Mouse (Mus musculus) MEL (cell line): ENCODE data around the gene Rbm18.

ENCODE experiments used
- CTCF ChIP-seq, 3 experiments: IDR thresholded peaks in 2 of 3; conservative IDR thresholded peaks in 1 of 3; 2 replicates each; pipeline ENCODE4 v1.5.1; 2011 to 2012; ENCODE audit warnings: low read length in 3 of 3, low read depth in 2 of 3, mild to moderate bottlenecking in 2 of 3, improper control_type of control experiment in 1 of 3, inconsistent platforms in 1 of 3, mixed read lengths in 1 of 3, moderate library complexity in 1 of 3; ENCODE audit not compliant: control insufficient read depth in 1 of 3, insufficient read depth in 1 of 3, poor library complexity in 1 of 3, severe bottlenecking in 1 of 3
- E2F4 ChIP-seq: IDR thresholded peaks from 2 replicates; pipeline ENCODE4 v1.6.1; 2011; ENCODE audit warnings: low read depth, low read length, improper control_type of control experiment, borderline replicate concordance
- POLR2A ChIP-seq, 2 experiments: IDR thresholded peaks; 2 replicates each; pipeline ENCODE4 v1.6.1; 2011 to 2012; ENCODE audit warnings: low read length in 2 of 2, mild to moderate bottlenecking in 2 of 2, control low read depth in 1 of 2, improper control_type of control experiment in 1 of 2, low read depth in 1 of 2, moderate library complexity in 1 of 2; ENCODE audit not compliant: control insufficient read depth in 1 of 2, insufficient read depth in 1 of 2, poor library complexity in 1 of 2
- SIN3A ChIP-seq: IDR thresholded peaks from 2 replicates; pipeline ENCODE4 v1.6.1; 2012; ENCODE audit warnings: low read length, improper control_type of control experiment, inconsistent platforms
- USF2 ChIP-seq, 2 experiments: IDR thresholded peaks; 2 replicates each; pipeline ENCODE4 v1.6.1; 2011 to 2012; ENCODE audit warnings: improper control_type of control experiment in 2 of 2, low read length in 2 of 2, borderline replicate concordance in 1 of 2, inconsistent platforms in 1 of 2, low read depth in 1 of 2, mild to moderate bottlenecking in 1 of 2; ENCODE audit not compliant: insufficient read depth in 1 of 2
- ZC3H11A ChIP-seq: IDR thresholded peaks from 2 replicates; pipeline ENCODE4 v1.6.1; 2012; ENCODE audit warnings: low read depth, mild to moderate bottlenecking, inconsistent platforms, low read length, improper control_type of control experiment
- ZMIZ1 ChIP-seq: IDR thresholded peaks from 2 replicates; pipeline ENCODE4 v1.6.1; 2012; ENCODE audit warnings: low read depth, mild to moderate bottlenecking, inconsistent platforms, low read length, improper control_type of control experiment, moderate library complexity

GRCm38 (mm10) chr2:36093914-36094475 lies 42.6 kb downstream of the Rbm18 start:
- no peak for TF ChIP-seq ZC3H11A
- no peak for TF ChIP-seq POLR2A (IDR thresholded peaks at IDR 0.05; ENCODE audit: control insufficient read depth in 1 of 2, insufficient read depth in 1 of 2, low read depth in 1 of 2, low read length in 2 of 2, poor library complexity in 1 of 2)
- TF ChIP-seq SIN3A, result no peak
- TF ChIP-seq CTCF (IDR thresholded peaks at IDR 0.05 in 2 of 3, conservative IDR thresholded peaks at IDR 0.05 in 1 of 3; ENCODE audit: control insufficient read depth in 1 of 3, insufficient read depth in 1 of 3, low read depth in 2 of 3, low read length in 3 of 3, poor library complexity in 1 of 3, severe bottlenecking in 1 of 3), result no peak
- TF ChIP-seq ZMIZ1, result no peak
- TF ChIP-seq USF2 (IDR thresholded peaks at IDR 0.05; ENCODE audit: borderline replicate concordance in 1 of 2, insufficient read depth in 1 of 2, low read depth in 1 of 2, low read length in 2 of 2), result no peak
- no peak for TF ChIP-seq E2F4
